Mouse (Mus musculus): ENCODE measurements around the gene Tdg. TPM values are rescaled to one million over a fixed set of nuclear protein-coding genes. Genes with fewer than 3 reads are reported as not detected.

Gene Tdg
- polyA plus RNA-seq, 1 experiment: not detected

- 80% methylated on average over 12 of the region's 12 CpGs for WGBS
- H3K4me3 ChIP-seq (ENCODE audit: insufficient read depth, low read depth, low read length): no peak overlapping the region
- H3K27ac ChIP-seq (ENCODE audit: insufficient read depth, low read depth, low read length): no peak overlapping the region
- H3K4me1 ChIP-seq (ENCODE audit: control insufficient read depth, insufficient read depth, low read length): peaks cover 24% of the 10 kb centered on the region
- TF ChIP-seq POLR2A (IDR thresholded peaks at IDR 0.05; ENCODE audit: insufficient read depth, low read depth, low read length) (no peak), CTCF (IDR thresholded peaks at IDR 0.05; ENCODE audit: insufficient read depth, low read depth, low read length) (no peak)
Observed at GRCm38 (mm10) chr10:82632496-82633280, 3.1 kb downstream of the Tdg start.

- Histone ChIP-seq H3K4me3 (ENCODE audit: insufficient read depth, low read depth, low read length) (no peak overlapping the region), H3K4me1 (ENCODE audit: control insufficient read depth, insufficient read depth, low read length) (peaks cover 24% of the 10 kb centered on the region), H3K27ac (ENCODE audit: insufficient read depth, low read depth, low read length) (peak overlapping the region; percentile 41; the same call in 1 of the 2 replicates)
- TF ChIP-seq POLR2A (IDR thresholded peaks at IDR 0.05; ENCODE audit: insufficient read depth, low read depth, low read length) (no peak), CTCF (IDR thresholded peaks at IDR 0.05; ENCODE audit: insufficient read depth, low read depth, low read length) (no peak)
- WGBS: 50% methylated on average over 7 of the region's 7 CpGs
Observed at GRCm38 (mm10) chr10:82634348-82634747, 4.7 kb downstream of the Tdg start.

- Histone ChIP-seq H3K4me1 (ENCODE audit: control insufficient read depth, insufficient read depth, low read length) (peaks cover 20% of the 10 kb centered on the region), H3K4me3 (ENCODE audit: insufficient read depth, low read depth, low read length) (no peak overlapping the region), H3K27ac (ENCODE audit: insufficient read depth, low read depth, low read length) (no peak overlapping the region)
- 95% methylated on average over 3 of the region's 3 CpGs for WGBS
- TF ChIP-seq CTCF (IDR thresholded peaks at IDR 0.05; ENCODE audit: insufficient read depth, low read depth, low read length) (no peak), POLR2A (IDR thresholded peaks at IDR 0.05; ENCODE audit: insufficient read depth, low read depth, low read length) (no peak)
Observed at GRCm38 (mm10) chr10:82636321-82636720, 6.7 kb downstream of the Tdg start.

GRCm38 (mm10) chr10:82639032-82639698, 9.5 kb downstream of the Tdg start:
- H3K4me3 ChIP-seq (ENCODE audit: insufficient read depth, low read depth, low read length): no peak overlapping the region
- no peak overlapping the region for H3K27ac ChIP-seq (ENCODE audit: insufficient read depth, low read depth, low read length)
- 65% methylated on average over 8 of the region's 8 CpGs for WGBS
- peaks cover 6% of the 10 kb centered on the region for H3K4me1 ChIP-seq (ENCODE audit: control insufficient read depth, insufficient read depth, low read length)
- TF ChIP-seq CTCF (IDR thresholded peaks at IDR 0.05; ENCODE audit: insufficient read depth, low read depth, low read length): no peak

- Histone ChIP-seq H3K4me1 (ENCODE audit: control insufficient read depth, insufficient read depth, low read length) (peaks cover 4% of the 10 kb centered on the region), H3K4me3 (ENCODE audit: insufficient read depth, low read depth, low read length) (no peak overlapping the region), H3K27ac (ENCODE audit: insufficient read depth, low read depth, low read length) (no peak overlapping the region)
- 87% methylated on average over 9 of the region's 9 CpGs for WGBS
- TF ChIP-seq POLR2A (IDR thresholded peaks at IDR 0.05; ENCODE audit: insufficient read depth, low read depth, low read length) (no peak), CTCF (IDR thresholded peaks at IDR 0.05; ENCODE audit: insufficient read depth, low read depth, low read length) (no peak)
Observed at GRCm38 (mm10) chr10:82641481-82641880, 11.9 kb downstream of the Tdg start.

- H3K27ac ChIP-seq (ENCODE audit: insufficient read depth, low read depth, low read length): no peak overlapping the region
- no peak overlapping the region for H3K4me3 ChIP-seq (ENCODE audit: insufficient read depth, low read depth, low read length)
- H3K4me1 ChIP-seq (ENCODE audit: control insufficient read depth, insufficient read depth, low read length): no peaks in the 10 kb centered on the region
- WGBS: 93% methylated on average over 8 of the region's 8 CpGs
- no peak for TF ChIP-seq POLR2A (IDR thresholded peaks at IDR 0.05; ENCODE audit: insufficient read depth, low read depth, low read length)
- no peak for TF ChIP-seq CTCF (IDR thresholded peaks at IDR 0.05; ENCODE audit: insufficient read depth, low read depth, low read length)
Observed at GRCm38 (mm10) chr10:82646083-82646482, 16.5 kb downstream of the Tdg start.

- H3K4me1 ChIP-seq (ENCODE audit: control insufficient read depth, insufficient read depth, low read length): no peaks in the 10 kb centered on the region
- TF ChIP-seq POLR2A (IDR thresholded peaks at IDR 0.05; ENCODE audit: insufficient read depth, low read depth, low read length): no peak
- no peak for TF ChIP-seq CTCF (IDR thresholded peaks at IDR 0.05; ENCODE audit: insufficient read depth, low read depth, low read length)
- H3K27ac ChIP-seq (ENCODE audit: insufficient read depth, low read depth, low read length): no peak overlapping the region
- 94% methylated on average over 17 of the region's 17 CpGs for WGBS
- no peak overlapping the region for H3K4me3 ChIP-seq (ENCODE audit: insufficient read depth, low read depth, low read length)
Observed at GRCm38 (mm10) chr10:82647205-82647811, 17.7 kb downstream of the Tdg start.

- 93% methylated on average over 5 of the region's 5 CpGs for WGBS
- H3K4me1 ChIP-seq (ENCODE audit: control insufficient read depth, insufficient read depth, low read length): no peaks in the 10 kb centered on the region
- no peak overlapping the region for H3K4me3 ChIP-seq (ENCODE audit: insufficient read depth, low read depth, low read length)
- H3K27ac ChIP-seq (ENCODE audit: insufficient read depth, low read depth, low read length): no peak overlapping the region
- TF ChIP-seq CTCF (IDR thresholded peaks at IDR 0.05; ENCODE audit: insufficient read depth, low read depth, low read length) (no peak), POLR2A (IDR thresholded peaks at IDR 0.05; ENCODE audit: insufficient read depth, low read depth, low read length) (no peak)
Observed at GRCm38 (mm10) chr10:82651221-82651620, 21.6 kb downstream of the Tdg start.

GRCm38 (mm10) chr10:82652625-82653024, 23.0 kb downstream of the Tdg start:
- WGBS: 70% methylated on average over 5 of the region's 5 CpGs
- TF ChIP-seq CTCF (IDR thresholded peaks at IDR 0.05; ENCODE audit: insufficient read depth, low read depth, low read length) (no peak), POLR2A (IDR thresholded peaks at IDR 0.05; ENCODE audit: insufficient read depth, low read depth, low read length) (no peak)

More at GRCm38 (mm10) chr10:82652625-82653024, 23.0 kb downstream of the Tdg start:
- H3K27ac ChIP-seq (ENCODE audit: insufficient read depth, low read depth, low read length): no peak overlapping the region
- H3K4me3 ChIP-seq (ENCODE audit: insufficient read depth, low read depth, low read length): no peak overlapping the region
- H3K4me1 ChIP-seq (ENCODE audit: control insufficient read depth, insufficient read depth, low read length): no peaks in the 10 kb centered on the region
